Mouse (Mus musculus): ENCODE measurements around the gene Abcb9.

Abcb9 gene

DNA sequence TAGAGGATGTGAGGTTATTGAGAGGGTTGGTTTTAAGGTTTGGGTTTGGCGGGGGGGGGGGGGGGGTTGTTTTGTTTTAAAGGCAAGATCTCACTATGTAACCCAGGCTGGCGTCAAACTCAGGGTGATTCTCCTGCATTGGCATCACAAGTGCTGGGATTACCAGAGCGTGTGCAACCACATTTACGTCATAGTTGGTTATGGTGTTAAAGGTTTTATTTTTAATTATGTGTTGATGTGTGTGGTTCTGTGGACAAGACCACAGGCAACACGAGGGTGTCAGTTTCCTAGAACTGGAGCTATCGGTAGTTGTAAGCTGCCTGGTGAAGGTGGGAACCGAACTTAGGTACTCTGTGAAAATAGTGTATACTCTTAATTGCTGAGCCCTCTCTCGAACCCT is 59.8 kb downstream of the Abcb9 start:
- ATAC-seq (ENCODE audit: insufficient number of reproducible peaks, low FRiP score, low TSS enrichment) = no peak

GRCm38 (mm10) chr5:124035406-124035805 is 60.2 kb downstream of the Abcb9 start:
- ATAC-seq (ENCODE audit: insufficient number of reproducible peaks, low FRiP score, low TSS enrichment) = no peak

GRCm38 (mm10) chr5:124034471-124034870 is 61.1 kb downstream of the Abcb9 start:
- no peak for ATAC-seq (ENCODE audit: insufficient number of reproducible peaks, low FRiP score, low TSS enrichment)

DNA sequence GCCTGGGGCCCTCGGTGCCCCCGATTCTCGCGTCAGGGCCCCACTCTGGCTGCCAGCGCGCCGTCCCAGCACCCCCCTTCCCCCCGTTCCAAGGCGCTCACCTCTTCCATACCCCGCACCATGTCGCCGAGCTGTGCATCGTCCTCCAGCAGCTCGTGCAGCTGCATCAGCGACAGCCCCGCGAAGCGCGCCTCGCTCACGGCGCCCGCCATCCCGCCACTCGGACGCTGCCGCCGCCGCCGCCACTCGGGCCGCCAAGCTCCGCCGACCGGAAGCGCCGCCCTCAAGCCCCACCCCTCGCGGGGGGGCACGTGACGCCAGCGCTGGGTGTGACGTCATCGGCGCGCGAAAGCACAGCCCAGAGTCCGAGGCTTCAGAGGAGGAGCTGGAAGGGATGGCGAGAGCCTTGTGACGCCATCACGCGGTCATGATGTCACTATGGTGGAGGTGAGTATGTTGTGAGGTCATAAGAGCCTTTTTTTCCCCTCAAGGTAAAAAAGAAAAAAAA is 63.5 kb downstream of the Abcb9 start, which contains the start of gene Vps37b:
Gene Vps37b (minus strand): TSS at position 270 of the 508 bp plus-strand sequence.
- peak; percentile 69; the same call in 1 of the 2 replicates for ATAC-seq (ENCODE audit: insufficient number of reproducible peaks, low FRiP score, low TSS enrichment)

DNA sequence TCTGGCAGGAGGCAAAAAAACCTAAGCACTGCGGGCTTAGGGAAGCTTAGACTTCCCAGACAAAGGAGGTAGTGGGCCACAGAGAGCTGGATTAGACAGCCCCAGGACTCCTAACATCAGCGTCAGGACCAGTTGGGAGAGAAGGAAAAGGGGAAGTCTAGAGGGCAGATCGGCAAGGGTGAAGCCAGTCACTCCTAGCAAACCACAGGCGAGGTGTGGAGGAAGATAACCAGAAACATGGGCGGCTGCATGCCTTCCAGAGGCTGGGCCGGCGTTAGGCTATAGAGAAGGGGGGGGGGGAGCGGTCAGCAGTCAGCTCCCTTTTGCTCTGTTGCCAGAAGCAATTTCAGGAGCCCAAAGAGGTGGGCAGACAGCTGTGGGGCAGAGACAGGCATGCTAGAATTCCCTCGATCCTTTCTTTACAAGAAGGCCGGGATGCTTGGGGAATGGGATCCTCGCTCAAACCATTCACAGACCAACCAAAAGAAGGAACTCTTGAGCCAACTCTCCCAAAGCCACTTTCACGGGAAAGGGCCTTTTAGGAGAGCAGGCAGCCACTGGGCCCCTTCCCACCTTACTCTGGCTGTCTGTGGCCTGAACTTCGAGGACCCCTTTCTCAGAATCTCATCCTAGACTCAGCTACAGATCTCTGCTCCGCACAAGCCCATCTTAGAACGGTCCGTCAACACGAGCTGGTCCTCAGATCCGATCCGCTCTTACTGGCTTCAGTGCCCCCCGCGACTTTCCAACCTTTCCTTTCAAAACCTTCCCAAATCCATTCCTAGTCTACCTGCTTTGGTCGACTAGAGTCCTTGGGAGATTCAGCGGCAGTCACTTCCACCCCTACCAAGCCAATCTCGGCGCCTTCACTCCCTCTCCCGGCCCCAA is 64.3 kb downstream of the Abcb9 start:
- ATAC-seq (ENCODE audit: insufficient number of reproducible peaks, low FRiP score, low TSS enrichment) = peak; percentile 5; the same call in 1 of the 2 replicates

DNA sequence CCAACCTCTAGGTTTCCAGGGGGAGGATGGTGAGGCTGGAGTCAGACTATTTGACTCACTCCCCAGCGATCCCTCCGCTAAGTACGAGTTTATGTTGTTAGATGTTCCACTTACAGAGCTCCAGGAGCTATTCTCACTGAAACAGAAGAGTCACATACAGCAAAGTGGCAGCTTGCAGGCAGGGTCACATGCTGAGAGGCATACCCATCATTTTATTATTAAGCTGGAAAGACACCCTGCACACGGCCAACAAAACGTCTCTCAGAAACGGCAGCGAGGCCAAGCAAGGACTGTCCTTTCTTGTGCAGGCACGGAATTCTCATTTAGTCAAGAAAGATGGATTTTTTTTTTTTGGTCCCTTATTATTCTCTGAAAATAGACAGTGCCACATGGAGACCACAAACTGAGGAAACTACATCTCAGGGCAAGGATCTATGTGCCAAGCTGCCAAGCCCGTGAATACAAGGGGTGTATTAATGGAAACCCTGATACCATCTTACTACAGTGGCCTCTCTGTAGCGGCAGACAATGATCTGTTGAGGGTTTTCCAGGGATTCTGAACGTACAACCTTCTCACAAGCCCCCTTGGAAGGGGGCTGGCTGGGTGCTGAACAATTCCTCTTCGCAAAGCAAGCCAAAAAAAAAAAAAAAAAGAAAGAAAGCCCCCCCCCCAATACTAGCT is 65.1 kb downstream of the Abcb9 start:
- ATAC-seq (ENCODE audit: insufficient number of reproducible peaks, low FRiP score, low TSS enrichment) = no peak; the same call in 1 of the 2 replicates

GRCm38 (mm10) chr5:124029220-124030035 is 66.2 kb downstream of the Abcb9 start:
- ATAC-seq (ENCODE audit: insufficient number of reproducible peaks, low FRiP score, low TSS enrichment) = no peak

DNA sequence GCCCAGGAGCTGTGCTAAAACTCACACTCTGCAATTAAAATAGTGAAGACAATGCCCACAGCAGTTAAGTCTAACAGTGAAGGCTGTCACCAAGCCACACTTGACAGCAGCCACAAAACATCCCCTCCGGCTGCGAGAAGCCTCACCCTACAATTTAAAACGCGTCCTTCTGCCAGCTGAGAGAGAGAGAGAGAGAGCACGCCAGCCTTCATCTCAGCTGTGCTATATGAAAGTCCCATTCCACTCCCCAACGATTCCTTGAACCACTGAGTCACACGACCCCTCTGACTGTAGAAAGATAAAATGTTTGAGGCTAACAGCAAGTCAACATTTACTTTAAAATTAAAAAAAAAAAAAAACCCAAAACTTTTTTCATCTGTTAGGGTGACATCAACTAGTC is 66.9 kb downstream of the Abcb9 start:
- ATAC-seq (ENCODE audit: insufficient number of reproducible peaks, low FRiP score, low TSS enrichment) = no peak

- ATAC-seq (ENCODE audit: insufficient number of reproducible peaks, low FRiP score, low TSS enrichment) = no peak
Measured at GRCm38 (mm10) chr5:124027702-124028470, 67.7 kb downstream of the Abcb9 start.

DNA sequence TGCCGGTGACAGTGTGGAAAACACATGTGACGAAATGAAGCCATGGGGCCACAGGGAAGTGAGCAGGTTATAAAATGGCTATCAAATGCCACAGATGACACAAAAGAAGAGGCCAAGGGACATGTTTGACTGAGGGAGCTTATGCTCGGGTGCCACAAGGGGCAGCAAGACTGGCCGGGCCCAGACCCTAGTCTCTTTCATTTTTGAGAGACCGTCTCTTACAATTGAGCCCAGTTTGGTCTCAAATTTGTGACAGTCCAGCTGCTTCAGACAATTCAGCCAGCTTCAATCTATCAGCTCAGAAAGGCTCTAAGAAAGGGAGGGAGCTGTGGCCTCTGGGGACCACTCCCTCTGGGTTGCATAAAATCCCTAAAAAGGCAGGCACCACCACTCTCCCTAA is 69.0 kb downstream of the Abcb9 start:
- ATAC-seq (ENCODE audit: insufficient number of reproducible peaks, low FRiP score, low TSS enrichment) = no peak

GRCm38 (mm10) chr5:124025587-124026441 is 69.8 kb downstream of the Abcb9 start:
- no peak for ATAC-seq (ENCODE audit: insufficient number of reproducible peaks, low FRiP score, low TSS enrichment)

- ATAC-seq (ENCODE audit: insufficient number of reproducible peaks, low FRiP score, low TSS enrichment) = no peak
Measured at GRCm38 (mm10) chr5:124025146-124025545, 70.5 kb downstream of the Abcb9 start.

- peak; percentile 88; the same call in 1 of the 2 replicates for ATAC-seq (ENCODE audit: insufficient number of reproducible peaks, low FRiP score, low TSS enrichment)
Measured at GRCm38 (mm10) chr5:124024677-124025076, 70.9 kb downstream of the Abcb9 start.

DNA sequence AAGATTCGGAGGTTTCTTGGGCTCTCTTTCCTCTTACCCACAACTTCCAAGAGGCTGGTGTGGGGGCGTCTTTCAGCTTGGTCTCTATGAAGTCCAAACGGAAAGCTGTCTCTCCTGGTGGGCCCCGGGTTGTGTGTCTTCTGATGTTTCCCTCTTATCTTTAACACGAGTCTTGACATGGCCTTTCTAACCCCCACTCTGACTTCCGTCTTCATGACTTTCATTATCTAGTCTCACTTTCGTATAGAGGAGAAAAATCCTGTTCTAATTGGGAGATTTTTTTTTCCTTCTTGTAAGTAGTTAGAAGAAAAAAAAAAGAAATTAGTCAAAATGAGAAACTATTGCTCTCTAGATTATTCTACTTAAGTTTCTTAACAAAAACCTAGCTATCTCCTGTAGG is 73.2 kb downstream of the Abcb9 start:
- no peak for ATAC-seq (ENCODE audit: insufficient number of reproducible peaks, low FRiP score, low TSS enrichment)

DNA sequence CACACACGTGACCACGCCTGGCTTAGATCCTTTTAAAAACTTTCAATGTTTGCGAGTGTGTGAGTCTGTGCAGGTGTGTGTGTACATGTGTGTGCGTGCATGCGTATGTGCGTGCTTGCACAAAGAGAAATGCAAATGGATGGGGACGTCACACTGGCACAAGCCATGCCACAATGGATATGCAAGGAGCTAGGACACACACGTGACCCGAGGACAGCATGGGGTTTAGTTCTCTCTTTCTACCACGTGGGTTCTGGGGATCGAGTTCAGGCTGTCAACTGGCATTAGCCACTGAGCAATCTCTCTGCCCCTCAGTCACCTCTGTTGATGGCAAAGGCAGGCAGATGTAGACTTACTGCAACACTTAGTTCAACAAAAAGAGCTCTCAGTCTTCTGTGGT is 73.9 kb downstream of the Abcb9 start:
- ATAC-seq (ENCODE audit: insufficient number of reproducible peaks, low FRiP score, low TSS enrichment) = no peak

GRCm38 (mm10) chr5:124021148-124021547 is 74.5 kb downstream of the Abcb9 start:
- no peak for ATAC-seq (ENCODE audit: insufficient number of reproducible peaks, low FRiP score, low TSS enrichment)

DNA sequence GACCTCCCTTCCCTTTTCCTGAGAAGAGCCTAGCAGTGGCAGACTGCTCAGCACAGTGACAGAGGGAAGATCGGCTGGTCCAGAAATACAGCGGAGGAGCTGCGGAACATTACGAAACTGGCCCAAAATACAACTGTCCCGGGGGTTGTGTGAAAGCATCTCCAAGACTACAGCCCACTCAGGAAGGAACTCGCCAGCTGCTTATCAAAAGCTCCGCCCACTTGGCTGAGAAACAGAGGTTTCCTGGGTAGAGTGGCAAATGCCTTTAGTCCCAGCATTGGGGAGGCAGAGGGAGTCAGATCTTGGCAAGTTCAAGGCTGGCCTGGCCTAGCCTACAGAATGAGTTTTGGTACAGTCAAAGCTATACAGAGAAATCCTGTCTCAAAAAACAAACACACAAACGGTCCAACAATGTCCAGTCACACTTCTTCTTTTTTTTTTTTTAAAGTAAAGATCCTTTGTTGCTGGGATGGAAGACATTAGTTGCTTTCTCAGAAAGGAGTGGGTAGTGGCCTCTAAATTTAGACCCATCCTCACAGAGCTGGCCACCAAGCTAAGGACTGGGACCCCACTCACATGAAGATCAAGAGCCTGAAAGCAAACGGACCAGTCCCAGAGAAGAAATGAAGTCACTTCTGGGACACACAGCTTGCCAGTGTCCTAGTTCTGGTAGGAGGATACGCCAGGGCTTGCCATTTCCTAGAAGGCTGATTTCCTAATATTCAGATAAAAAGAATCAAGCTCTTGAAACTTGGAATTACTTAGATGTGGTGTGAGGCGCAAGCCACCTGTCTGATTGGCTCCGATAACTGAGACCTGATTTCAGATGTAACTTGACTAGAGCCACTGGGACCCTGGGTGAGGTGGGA is 76.0 kb downstream of the Abcb9 start:
- no peak for ATAC-seq (ENCODE audit: insufficient number of reproducible peaks, low FRiP score, low TSS enrichment)

GRCm38 (mm10) chr5:124018651-124019050 is 76.9 kb downstream of the Abcb9 start:
- no peak for ATAC-seq (ENCODE audit: insufficient number of reproducible peaks, low FRiP score, low TSS enrichment)
